Mouse (Mus musculus) embryonic facial prominence, embryonic 14.5 days (tissue): Measurements from ENCODE around the gene D430019H16Rik. TPM values are rescaled to one million over a fixed set of nuclear protein-coding genes. Genes with fewer than 3 reads are reported as not detected.

Experiments used
- ATAC-seq: fragments of 200-750 bp; cut with Nextera tagmentation; 2 replicates; pipeline ENCODE4 v1.8.0; 2017; ENCODE audit warnings: low read depth, moderate number of reproducible peaks, moderate TSS enrichment
- DNase-seq: peaks from one replicate; pipeline ENCODE4 v3.0.0-alpha.2; 2015; ENCODE audit warnings: low spot score
- H3K27ac ChIP-seq: fragments of 300-500 bp; sonication (generic); replicated peaks from 2 replicates; pipeline ENCODE4 v1.5.1; 2014; ENCODE audit warnings: low read depth, mild to moderate bottlenecking, low read length, moderate library complexity
- H3K27me3 ChIP-seq: fragments of 300-500 bp; sonication (generic); replicated peaks from 2 replicates; pipeline ENCODE4 v1.6.1; 2014; ENCODE audit warnings: low read length; ENCODE audit not compliant: control insufficient read depth, insufficient read depth
- H3K36me3 ChIP-seq: fragments of 300-500 bp; sonication (generic); 2 replicates; pipeline ENCODE4 v1.6.1; 2014; ENCODE audit warnings: low read length, mixed read lengths; ENCODE audit not compliant: control insufficient read depth, insufficient read depth
- H3K4me1 ChIP-seq: fragments of 300-500 bp; sonication (generic); 2 replicates; pipeline ENCODE4 v1.6.1; 2014; ENCODE audit warnings: antibody characterized with exemption, low read length; ENCODE audit not compliant: control insufficient read depth, insufficient read depth
- H3K4me2 ChIP-seq: fragments of 300-500 bp; sonication (generic); 2 replicates; pipeline ENCODE4 v1.6.1; 2014; ENCODE audit warnings: low read depth, mild to moderate bottlenecking, low read length, moderate library complexity, mixed read lengths
- H3K4me3 ChIP-seq: fragments of 300-500 bp; sonication (generic); 2 replicates; pipeline ENCODE4 v1.5.1; 2014; ENCODE audit warnings: low read depth, mild to moderate bottlenecking, low read length
- H3K9ac ChIP-seq: fragments of 300-500 bp; sonication (generic); 2 replicates; pipeline ENCODE4 v1.6.1; 2014; ENCODE audit warnings: low read depth, mild to moderate bottlenecking, low read length, moderate library complexity, mixed read lengths
- H3K9me3 ChIP-seq: fragments of 300-500 bp; sonication (generic); 2 replicates; pipeline ENCODE4 v1.6.1; 2016; ENCODE audit warnings: low read length; ENCODE audit not compliant: control insufficient read depth
- WGBS: fragments of 180-500 bp; shearing (Covaris S2); extraction: QIAGEN DNeasy Blood & Tissue Kit; methylation state at CpG from one replicate; pipeline ENCODE4 v1.1.7; 2014; 5-methylcytosine and 5-hydroxymethylcytosine counted together
- polyA plus RNA-seq: library from polyadenylated mRNA; unstranded; fragments of >200 nt; fragmentation: Nextera tagmentation; extraction: Ambion mirVana; gene quantifications from 2 replicates; pipeline ENCODE4 v1.2.1, GENCODE M21; 2014

The D430019H16Rik gene
- polyA plus RNA-seq, result 3.4 and 3.8 TPM in 2 replicates

- H3K4me3 ChIP-seq, result peak within 1 kb of the TSS; percentile 70
- no peaks in the 10 kb centered on the region for H3K36me3 ChIP-seq
- DNase-seq, result peak; percentile 91
- H3K4me1 ChIP-seq, result peaks cover 17% of the 10 kb centered on the region
- H3K27ac ChIP-seq, result no peak within 1 kb of the TSS; the same call in 1 of the 2 replicates
- no peaks in the 10 kb centered on the region for H3K9me3 ChIP-seq
- peak within 1 kb of the TSS; percentile 93 for H3K4me2 ChIP-seq
- H3K27me3 ChIP-seq, result no peaks in the 10 kb centered on the region
- WGBS, result 0% methylated on average over 27 of the region's 38 CpGs
- peak within 1 kb of the TSS; percentile 76 for H3K9ac ChIP-seq
- peak; percentile 91 for ATAC-seq
Measured at GRCm38 (mm10) chr12:105453670-105454257, at the start of gene D430019H16Rik. TSS of gene D430019H16Rik (plus strand) at chr12:105453856.

DNA sequence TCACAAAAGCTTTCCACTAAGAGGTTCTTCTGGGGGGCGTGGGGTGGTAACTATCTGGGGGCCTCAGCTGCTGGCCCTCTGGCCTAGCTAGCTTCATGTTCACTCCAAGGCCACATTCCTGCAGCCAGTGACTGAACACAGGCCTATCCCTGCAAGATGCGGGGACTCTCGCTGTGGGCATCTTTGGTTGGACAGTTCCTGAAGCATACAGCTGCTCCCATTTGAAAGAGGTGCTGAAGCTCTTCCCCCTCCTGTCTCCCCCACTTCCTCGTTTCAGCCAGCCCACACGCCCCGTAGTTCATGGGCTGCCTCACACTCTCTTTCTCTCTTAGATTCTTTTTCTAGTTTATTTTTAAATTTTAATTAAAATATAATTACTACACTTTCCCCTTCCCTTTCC, 47.6 kb upstream of the D430019H16Rik start:
- 61% methylated on average over 6 of the region's 6 CpGs for WGBS
- H3K4me2 ChIP-seq, result no peak overlapping the region
- no peak overlapping the region for H3K4me3 ChIP-seq
- H3K4me1 ChIP-seq, result no peaks in the 10 kb centered on the region
- no peaks in the 10 kb centered on the region for H3K36me3 ChIP-seq
- H3K9me3 ChIP-seq, result no peaks in the 10 kb centered on the region
- no peak overlapping the region for H3K27ac ChIP-seq
- DNase-seq, result no peak
- ATAC-seq, result no peak
- no peak overlapping the region for H3K9ac ChIP-seq
- H3K27me3 ChIP-seq, result no peaks in the 10 kb centered on the region

- H3K9ac ChIP-seq, result no peak overlapping the region
- no peaks in the 10 kb centered on the region for H3K27me3 ChIP-seq
- ATAC-seq, result no peak
- no peaks in the 10 kb centered on the region for H3K36me3 ChIP-seq
- H3K27ac ChIP-seq, result no peak overlapping the region
- no peak for DNase-seq
- no peaks in the 10 kb centered on the region for H3K9me3 ChIP-seq
- WGBS, result 86% methylated on average over 8 of the region's 8 CpGs
- H3K4me3 ChIP-seq, result no peak overlapping the region
- H3K4me1 ChIP-seq, result no peaks in the 10 kb centered on the region
- H3K4me2 ChIP-seq, result no peak overlapping the region
Measured at GRCm38 (mm10) chr12:105413909-105414308, 39.7 kb upstream of the D430019H16Rik start.

GRCm38 (mm10) chr12:105420476-105420875, 33.2 kb upstream of the D430019H16Rik start:
- no peaks in the 10 kb centered on the region for H3K9me3 ChIP-seq
- no peak for DNase-seq
- no peak overlapping the region for H3K4me2 ChIP-seq
- no peaks in the 10 kb centered on the region for H3K4me1 ChIP-seq
- no peaks in the 10 kb centered on the region for H3K27me3 ChIP-seq
- 0 out of 2 replicates have a peak, but pooled peaks have one; percentile 30 for ATAC-seq
- H3K4me3 ChIP-seq, result no peak overlapping the region
- WGBS, result 28% methylated on average over 6 of the region's 6 CpGs
- H3K27ac ChIP-seq, result no peak overlapping the region
- no peak overlapping the region for H3K9ac ChIP-seq
- no peaks in the 10 kb centered on the region for H3K36me3 ChIP-seq

GRCm38 (mm10) chr12:105426541-105426940, 27.1 kb upstream of the D430019H16Rik start:
- DNase-seq, result no peak
- Histone ChIP-seq H3K4me1 (no peaks in the 10 kb centered on the region), H3K4me3 (no peak overlapping the region), H3K36me3 (no peaks in the 10 kb centered on the region), H3K27ac (no peak overlapping the region), H3K9me3 (no peaks in the 10 kb centered on the region), H3K9ac (no peak overlapping the region), H3K27me3 (no peaks in the 10 kb centered on the region), H3K4me2 (no peak overlapping the region)
- ATAC-seq, result no peak
- WGBS, result 77% methylated on average over 7 of the region's 7 CpGs

- DNase-seq, result peak; percentile 96
- no peak overlapping the region for H3K9ac ChIP-seq
- H3K4me3 ChIP-seq, result no peak overlapping the region
- peak; percentile 90 for ATAC-seq
- 17% methylated on average over 9 of the region's 10 CpGs for WGBS
- H3K27ac ChIP-seq, result no peak overlapping the region
- H3K27me3 ChIP-seq, result no peaks in the 10 kb centered on the region
- no peaks in the 10 kb centered on the region for H3K9me3 ChIP-seq
- no peaks in the 10 kb centered on the region for H3K4me1 ChIP-seq
- H3K4me2 ChIP-seq, result peak overlapping the region; percentile 44
- no peaks in the 10 kb centered on the region for H3K36me3 ChIP-seq
Measured at GRCm38 (mm10) chr12:105427039-105427757, 26.5 kb upstream of the D430019H16Rik start.

DNA sequence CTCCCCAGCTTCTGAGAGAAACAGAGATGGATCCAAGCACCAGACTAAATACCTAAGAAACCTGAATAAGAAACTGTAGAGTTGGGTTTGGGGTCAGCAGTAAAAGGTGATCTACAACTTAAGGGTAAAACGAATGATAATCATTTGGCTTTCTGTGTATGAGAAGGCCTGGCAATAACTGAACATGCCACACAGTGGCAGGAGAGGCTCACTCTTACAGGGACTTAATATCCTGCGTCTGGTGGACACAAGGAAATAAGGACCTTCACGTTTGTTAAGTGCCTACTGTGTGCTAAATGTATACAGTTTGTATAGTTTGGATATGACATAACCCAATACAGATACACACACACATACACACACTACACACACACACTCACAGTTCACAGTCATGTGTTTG, 21.8 kb upstream of the D430019H16Rik start:
- no peaks in the 10 kb centered on the region for H3K27me3 ChIP-seq
- no peak overlapping the region for H3K27ac ChIP-seq
- DNase-seq, result peak; percentile 14
- H3K4me1 ChIP-seq, result no peaks in the 10 kb centered on the region
- no peak overlapping the region for H3K4me2 ChIP-seq
- H3K9me3 ChIP-seq, result no peaks in the 10 kb centered on the region
- WGBS, result 44% methylated on average over 3 of the region's 3 CpGs
- H3K4me3 ChIP-seq, result no peak overlapping the region
- ATAC-seq, result no peak
- no peak overlapping the region for H3K9ac ChIP-seq
- no peaks in the 10 kb centered on the region for H3K36me3 ChIP-seq

GRCm38 (mm10) chr12:105432807-105433206, 20.8 kb upstream of the D430019H16Rik start:
- Histone ChIP-seq H3K27ac (no peak overlapping the region), H3K4me1 (no peaks in the 10 kb centered on the region), H3K36me3 (no peaks in the 10 kb centered on the region), H3K9me3 (no peaks in the 10 kb centered on the region), H3K9ac (no peak overlapping the region), H3K4me2 (no peak overlapping the region), H3K27me3 (no peaks in the 10 kb centered on the region), H3K4me3 (no peak overlapping the region)
- 64% methylated on average over 3 of the region's 3 CpGs for WGBS
- DNase-seq (no peak), ATAC-seq (no peak)

DNA sequence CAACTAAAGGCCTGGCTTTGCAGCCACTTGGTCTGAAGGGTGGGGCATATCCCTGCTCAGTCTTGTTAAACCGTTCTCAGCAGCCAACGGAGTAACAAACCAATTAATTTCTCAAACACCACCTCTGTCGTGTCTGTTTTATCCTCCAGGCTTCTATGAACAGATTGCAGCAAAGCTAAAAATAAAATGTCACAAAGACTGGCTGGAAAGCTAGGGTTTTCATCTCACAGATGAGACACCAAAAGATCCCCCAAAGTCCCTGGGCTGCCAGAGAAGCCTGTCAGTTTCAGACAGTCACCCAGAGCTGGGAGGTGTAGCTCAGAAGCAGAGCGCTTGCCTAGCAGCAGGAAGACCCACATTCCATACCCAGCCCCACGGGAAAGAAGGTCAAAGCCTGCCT, 15.4 kb upstream of the D430019H16Rik start:
- WGBS, result 31% methylated on average over 5 of the region's 5 CpGs
- no peaks in the 10 kb centered on the region for H3K36me3 ChIP-seq
- ATAC-seq (no peak), DNase-seq (no peak)
- no peaks in the 10 kb centered on the region for H3K27me3 ChIP-seq
- no peaks in the 10 kb centered on the region for H3K4me1 ChIP-seq
- H3K9me3 ChIP-seq, result no peaks in the 10 kb centered on the region
- no peak overlapping the region for H3K4me3 ChIP-seq
- H3K9ac ChIP-seq, result no peak overlapping the region
- no peak overlapping the region for H3K27ac ChIP-seq
- no peak overlapping the region for H3K4me2 ChIP-seq
